Mouse (Mus musculus): Measurements from ENCODE around the gene Ephx3.
"Not testable (repeated sequence)": the region's sequence is repeated elsewhere in the genome, so short reads cannot be mapped to it uniquely, and the experiment has no call there.

Gene Ephx3

GRCm38 (mm10) chr17:32188863-32189636 is at the start of gene Ephx3:
Gene Ephx3, minus strand, starts transcription at chr17:32189549.
- in situ Hi-C loops (cut with MboI; ENCODE audit: low sequenced_read_pairs), result no loop called here

- in situ Hi-C loops (cut with MboI; ENCODE audit: low sequenced_read_pairs), result no loop called here
Observed at GRCm38 (mm10) chr17:32238589-32238988, 49.2 kb upstream of the Ephx3 start.

- in situ Hi-C loops (cut with MboI; ENCODE audit: low sequenced_read_pairs), result no loop called here
Observed at GRCm38 (mm10) chr17:32235534-32236191, 46.3 kb upstream of the Ephx3 start.

GRCm38 (mm10) chr17:32233174-32233573 is 43.8 kb upstream of the Ephx3 start:
- in situ Hi-C loops (cut with MboI; ENCODE audit: low sequenced_read_pairs), result no loop called here

- in situ Hi-C loops (cut with MboI; ENCODE audit: low sequenced_read_pairs), result no loop called here
Observed at GRCm38 (mm10) chr17:32229256-32229655, 39.9 kb upstream of the Ephx3 start.

GRCm38 (mm10) chr17:32220873-32221272 is 31.5 kb upstream of the Ephx3 start:
- in situ Hi-C loops (cut with MboI; ENCODE audit: low sequenced_read_pairs), result no loop called here

GRCm38 (mm10) chr17:32215587-32215986 is 26.2 kb upstream of the Ephx3 start:
- in situ Hi-C loops (cut with MboI; ENCODE audit: low sequenced_read_pairs), result not testable (repeated sequence)

- in situ Hi-C loops (cut with MboI; ENCODE audit: low sequenced_read_pairs), result not testable (repeated sequence)
Observed at GRCm38 (mm10) chr17:32211554-32211953, 22.2 kb upstream of the Ephx3 start.

- in situ Hi-C loops (cut with MboI; ENCODE audit: low sequenced_read_pairs), result no loop called here
Observed at GRCm38 (mm10) chr17:32209752-32210151, 20.4 kb upstream of the Ephx3 start.

GRCm38 (mm10) chr17:32209144-32209543 is 19.8 kb upstream of the Ephx3 start:
- in situ Hi-C loops (cut with MboI; ENCODE audit: low sequenced_read_pairs), result no loop called here

- in situ Hi-C loops (cut with MboI; ENCODE audit: low sequenced_read_pairs), result no loop called here
Observed at GRCm38 (mm10) chr17:32207586-32208245, 18.4 kb upstream of the Ephx3 start.

GRCm38 (mm10) chr17:32205345-32205744 is 16.0 kb upstream of the Ephx3 start:
- in situ Hi-C loops (cut with MboI; ENCODE audit: low sequenced_read_pairs), result no loop called here

GRCm38 (mm10) chr17:32202972-32203371 is 13.6 kb upstream of the Ephx3 start:
- in situ Hi-C loops (cut with MboI; ENCODE audit: low sequenced_read_pairs), result no loop called here

GRCm38 (mm10) chr17:32201086-32201485 is 11.7 kb upstream of the Ephx3 start:
- in situ Hi-C loops (cut with MboI; ENCODE audit: low sequenced_read_pairs), result no loop called here

GRCm38 (mm10) chr17:32199796-32200195 is 10.4 kb upstream of the Ephx3 start:
- in situ Hi-C loops (cut with MboI; ENCODE audit: low sequenced_read_pairs), result no loop called here

- in situ Hi-C loops (cut with MboI; ENCODE audit: low sequenced_read_pairs), result no loop called here
Observed at GRCm38 (mm10) chr17:32197156-32197555, 7.8 kb upstream of the Ephx3 start.

GRCm38 (mm10) chr17:32195725-32196124 is 6.4 kb upstream of the Ephx3 start:
- in situ Hi-C loops (cut with MboI; ENCODE audit: low sequenced_read_pairs), result no loop called here

- in situ Hi-C loops (cut with MboI; ENCODE audit: low sequenced_read_pairs), result no loop called here
Observed at GRCm38 (mm10) chr17:32193010-32193409, 3.7 kb upstream of the Ephx3 start.

GRCm38 (mm10) chr17:32189850-32190249 is 501 bp upstream of the Ephx3 start:
- in situ Hi-C loops (cut with MboI; ENCODE audit: low sequenced_read_pairs), result no loop called here

- in situ Hi-C loops (cut with MboI; ENCODE audit: low sequenced_read_pairs), result no loop called here
Observed at GRCm38 (mm10) chr17:32183017-32183416, 6.3 kb downstream of the Ephx3 start.

- in situ Hi-C loops (cut with MboI; ENCODE audit: low sequenced_read_pairs), result no loop called here
Observed at GRCm38 (mm10) chr17:32179621-32180491, 9.5 kb downstream of the Ephx3 start.
